Mouse (Mus musculus) neural tube, embryonic 15.5 days (tissue): Measurements from ENCODE around the gene Zfp697. TPM values are rescaled to one million over a fixed set of nuclear protein-coding genes. Genes with fewer than 3 reads are reported as not detected.
"Not testable (repeated sequence)": the region's sequence is repeated elsewhere in the genome, so short reads cannot be mapped to it uniquely, and the experiment has no call there.

ENCODE experiments used
- ATAC-seq: fragments of 200-750 bp; cut with Nextera tagmentation; 2 replicates; pipeline ENCODE4 v1.8.0; 2017; ENCODE audit warnings: mild to moderate bottlenecking, moderate TSS enrichment, moderate library complexity; ENCODE audit not compliant: low FRiP score
- H3K27ac ChIP-seq: fragments of 300-500 bp; sonication (generic); replicated peaks from 2 replicates; pipeline ENCODE4 v1.5.1; 2015; ENCODE audit warnings: mild to moderate bottlenecking, inconsistent platforms
- H3K27me3 ChIP-seq: fragments of 300-500 bp; sonication (generic); replicated peaks from 2 replicates; pipeline ENCODE4 v1.6.1; 2015; ENCODE audit warnings: inconsistent platforms
- H3K36me3 ChIP-seq: fragments of 300-500 bp; sonication (generic); 2 replicates; pipeline ENCODE4 v1.6.1; 2015; ENCODE audit warnings: inconsistent platforms
- H3K4me1 ChIP-seq: fragments of 300-500 bp; sonication (generic); 2 replicates; pipeline ENCODE4 v1.6.1; 2015; ENCODE audit warnings: inconsistent platforms
- H3K4me2 ChIP-seq: fragments of 300-500 bp; sonication (generic); 2 replicates; pipeline ENCODE4 v1.6.1; 2015; ENCODE audit warnings: inconsistent platforms, mild to moderate bottlenecking, moderate library complexity
- H3K4me3 ChIP-seq: fragments of 300-500 bp; sonication (generic); replicated peaks from 2 replicates; pipeline ENCODE4 v1.5.1; 2015; ENCODE audit warnings: mild to moderate bottlenecking, inconsistent platforms
- H3K9ac ChIP-seq: fragments of 300-500 bp; sonication (generic); replicated peaks from 2 replicates; pipeline ENCODE4 v1.6.1; 2015; ENCODE audit warnings: mild to moderate bottlenecking, inconsistent platforms
- H3K9me3 ChIP-seq: fragments of 300-500 bp; sonication (generic); replicated peaks from 2 replicates; pipeline ENCODE4 v1.6.1; 2016; ENCODE audit warnings: inconsistent platforms
- WGBS: fragments of 180-500 bp; shearing (Covaris S2); methylation state at CpG from one replicate; pipeline ENCODE4 v1.1.7; 2015; ENCODE audit warnings: mixed read lengths; 5-methylcytosine and 5-hydroxymethylcytosine counted together
- polyA plus RNA-seq: library from polyadenylated mRNA; unstranded; fragments of >200 nt; fragmentation: Nextera tagmentation; extraction: Ambion mirVana; gene quantifications from 2 replicates; pipeline ENCODE4 v1.2.1, GENCODE M21; 2015

Gene Zfp697
- polyA plus RNA-seq, 1 experiment from 2014 or later: 17.0 TPM

DNA sequence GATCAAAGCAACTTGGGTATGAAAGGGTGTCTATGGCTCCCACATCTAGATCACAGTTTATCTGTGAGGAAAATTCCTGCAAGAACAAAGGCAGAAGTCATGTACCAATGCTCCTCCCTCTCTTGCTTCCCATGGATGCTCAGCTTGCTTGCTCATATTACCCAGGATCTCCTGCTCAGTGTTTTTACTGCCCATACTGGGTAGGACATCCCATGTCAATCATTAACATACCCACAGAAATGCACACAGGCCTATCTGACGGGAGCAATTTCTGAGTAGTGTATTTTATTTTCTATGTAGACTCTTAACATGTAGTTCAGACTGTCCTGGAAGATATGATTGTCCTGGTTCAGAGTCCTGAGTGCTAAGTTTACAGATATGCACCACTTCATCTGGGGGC is 88.8 kb downstream of the Zfp697 start:
- H3K9ac ChIP-seq, H3K27me3 ChIP-seq, H3K4me3 ChIP-seq, H3K27ac ChIP-seq, H3K4me1 ChIP-seq, H3K9me3 ChIP-seq, H3K36me3 ChIP-seq, H3K4me2 ChIP-seq, ATAC-seq: not testable (repeated sequence)
- WGBS: no CpG with 5 or more reads among the region's 1 CpGs

- H3K27ac ChIP-seq, H3K36me3 ChIP-seq, H3K4me1 ChIP-seq, H3K9me3 ChIP-seq, ATAC-seq, H3K9ac ChIP-seq, H3K4me3 ChIP-seq, H3K4me2 ChIP-seq, H3K27me3 ChIP-seq: not testable (repeated sequence)
Measured at GRCm38 (mm10) chr3:98471499-98471898, 89.2 kb downstream of the Zfp697 start.

DNA sequence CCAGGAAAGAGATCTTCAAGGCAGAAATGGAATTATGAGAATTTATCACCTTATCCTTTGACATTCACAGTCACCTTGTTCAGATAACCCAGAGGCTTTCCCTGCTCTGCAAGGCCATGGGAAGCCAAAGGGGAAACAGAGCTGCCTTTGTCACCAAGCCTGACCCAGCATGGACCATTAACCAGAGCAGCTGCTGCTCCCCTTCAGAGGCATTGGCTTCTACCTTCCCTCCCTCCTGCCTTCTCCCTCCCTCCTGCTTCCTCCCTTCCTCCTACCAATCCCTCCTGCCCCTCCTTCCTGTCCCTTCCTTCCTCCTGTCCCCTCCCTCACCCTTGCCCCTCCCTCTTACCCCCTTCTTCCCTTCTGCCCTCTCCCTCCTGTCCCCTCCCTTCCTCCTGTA is 111.9 kb downstream of the Zfp697 start:
- not testable (repeated sequence) for H3K4me1 ChIP-seq, H3K4me3 ChIP-seq, H3K36me3 ChIP-seq

DNA sequence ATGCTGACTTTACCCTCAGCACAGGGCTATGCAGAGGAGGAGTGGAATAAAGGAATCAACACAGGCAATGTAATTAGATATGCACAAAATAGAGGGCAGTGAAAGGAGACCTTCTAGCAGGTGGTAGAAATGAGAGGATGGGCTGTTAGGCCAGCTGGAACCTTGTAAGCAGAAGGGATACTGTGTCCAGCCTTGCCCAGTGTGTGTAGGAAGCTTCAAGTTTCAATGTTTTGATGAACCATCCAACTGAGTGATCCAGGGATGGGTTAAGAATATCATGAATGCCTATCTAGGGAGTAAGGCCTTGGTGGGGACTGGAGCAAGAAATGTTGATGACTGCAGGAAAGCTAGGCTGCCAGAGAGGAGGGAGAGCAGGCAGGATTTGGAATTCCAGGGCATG is 112.8 kb downstream of the Zfp697 start:
- H3K4me3 ChIP-seq, H3K4me1 ChIP-seq, H3K9me3 ChIP-seq, H3K36me3 ChIP-seq, ATAC-seq, H3K27me3 ChIP-seq, H3K9ac ChIP-seq, H3K4me2 ChIP-seq, H3K27ac ChIP-seq: not testable (repeated sequence)

More for the DNA sequence above, 111.9 kb downstream of the Zfp697 start:
- not testable (repeated sequence) for H3K4me2 ChIP-seq, H3K27me3 ChIP-seq, H3K9me3 ChIP-seq, H3K9ac ChIP-seq, ATAC-seq, H3K27ac ChIP-seq

DNA sequence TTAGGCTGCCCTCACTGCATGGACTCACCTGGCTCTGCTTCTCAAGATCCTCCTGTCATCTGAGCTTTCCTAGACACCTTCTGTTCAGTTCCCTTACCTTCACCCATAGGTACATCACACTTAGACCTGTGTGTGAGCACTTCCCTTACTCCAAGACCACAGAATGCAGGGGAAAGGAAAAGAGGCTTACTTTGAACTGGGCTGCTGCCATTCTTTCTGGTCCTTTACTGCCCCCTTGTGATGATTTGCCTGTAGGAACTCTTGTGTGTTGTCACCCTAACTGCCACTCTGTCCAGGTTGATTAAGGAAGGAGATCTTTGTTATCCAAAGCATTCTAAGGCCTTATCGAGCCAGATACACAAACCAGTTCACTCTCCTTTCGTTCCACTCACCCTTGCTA is 114.5 kb downstream of the Zfp697 start:
- not testable (repeated sequence) for H3K9ac ChIP-seq, H3K4me2 ChIP-seq, H3K36me3 ChIP-seq, H3K4me1 ChIP-seq, H3K27ac ChIP-seq, H3K4me3 ChIP-seq, H3K9me3 ChIP-seq, H3K27me3 ChIP-seq
- peak; percentile 47; the same call in 1 of the 2 replicates for ATAC-seq
- WGBS: no CpG with 5 or more reads among the region's 2 CpGs

- H3K27me3 ChIP-seq, H3K9ac ChIP-seq, H3K27ac ChIP-seq, ATAC-seq, H3K4me3 ChIP-seq, H3K9me3 ChIP-seq, H3K36me3 ChIP-seq, H3K4me2 ChIP-seq, H3K4me1 ChIP-seq: not testable (repeated sequence)
Measured at GRCm38 (mm10) chr3:98497401-98497800, 115.1 kb downstream of the Zfp697 start.

DNA sequence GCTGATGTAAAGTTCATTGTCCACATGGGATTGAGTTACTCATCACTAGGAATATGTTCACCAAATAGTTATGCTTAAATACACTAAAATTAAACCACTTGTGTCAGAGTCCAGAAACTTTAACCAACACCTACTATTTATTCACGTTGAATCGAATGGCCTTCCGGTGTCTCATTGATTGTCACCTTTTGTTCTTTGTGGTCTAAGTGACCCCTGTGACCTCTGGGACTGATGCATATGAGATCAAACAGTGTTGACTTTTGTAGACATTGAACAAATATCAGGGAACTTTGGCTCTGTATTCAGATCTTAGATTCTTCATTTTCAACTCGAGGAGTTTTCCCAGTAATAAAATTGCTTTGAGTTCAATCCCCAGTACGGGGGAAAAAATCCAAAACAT is 125.0 kb downstream of the Zfp697 start:
- H3K36me3 ChIP-seq, H3K4me2 ChIP-seq, H3K27ac ChIP-seq, ATAC-seq, H3K4me1 ChIP-seq, H3K4me3 ChIP-seq, H3K9me3 ChIP-seq, H3K27me3 ChIP-seq, H3K9ac ChIP-seq: not testable (repeated sequence)
- no CpG with 5 or more reads among the region's 5 CpGs for WGBS

- not testable (repeated sequence) for H3K9me3 ChIP-seq, H3K27ac ChIP-seq, H3K36me3 ChIP-seq, H3K4me2 ChIP-seq, H3K9ac ChIP-seq, H3K4me3 ChIP-seq, H3K4me1 ChIP-seq, ATAC-seq, H3K27me3 ChIP-seq
- no CpG with 5 or more reads among the region's 1 CpGs for WGBS
Measured at GRCm38 (mm10) chr3:98510414-98510813, 128.2 kb downstream of the Zfp697 start, which contains the start of gene Hsd3b4. Gene Hsd3b4 (minus strand): TSS chr3:98510514.

DNA sequence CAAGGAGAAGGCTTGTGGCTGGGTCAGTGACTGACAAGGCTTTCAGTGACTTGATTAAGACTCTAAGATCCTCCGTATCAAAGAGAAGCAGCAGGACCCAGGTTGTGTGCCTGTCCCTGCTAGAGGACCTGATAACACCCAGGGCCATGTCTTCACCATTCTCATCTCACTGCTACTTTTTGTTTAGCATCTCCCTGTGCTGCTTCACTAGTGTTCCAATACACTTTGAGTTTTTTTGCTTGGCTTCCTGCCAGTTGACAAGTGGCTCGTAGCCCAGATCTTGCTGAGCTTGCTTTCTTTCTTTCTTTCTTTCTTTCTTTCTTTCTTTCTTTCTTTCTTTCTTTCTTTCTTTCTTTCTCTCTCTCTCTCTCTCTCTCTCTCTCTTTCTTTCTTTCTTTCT is 140.5 kb downstream of the Zfp697 start:
- H3K36me3 ChIP-seq, H3K27ac ChIP-seq, H3K4me1 ChIP-seq, H3K4me3 ChIP-seq, ATAC-seq, H3K4me2 ChIP-seq, H3K9ac ChIP-seq, H3K9me3 ChIP-seq, H3K27me3 ChIP-seq: not testable (repeated sequence)
- 53% methylated on average over 1 of the region's 2 CpGs for WGBS

DNA sequence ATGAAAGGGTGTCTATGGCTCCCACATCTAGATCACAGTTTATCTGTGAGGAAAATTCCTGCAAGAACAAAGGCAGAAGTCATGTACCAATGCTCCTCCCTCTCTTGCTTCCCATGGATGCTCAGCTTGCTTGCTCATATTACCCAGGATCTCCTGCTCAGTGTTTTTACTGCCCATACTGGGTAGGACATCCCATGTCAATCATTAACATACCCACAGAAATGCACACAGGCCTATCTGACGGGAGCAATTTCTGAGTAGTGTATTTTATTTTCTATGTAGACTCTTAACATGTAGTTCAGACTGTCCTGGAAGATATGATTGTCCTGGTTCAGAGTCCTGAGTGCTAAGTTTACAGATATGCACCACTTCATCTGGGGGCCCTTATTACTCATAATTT is 142.3 kb downstream of the Zfp697 start:
- not testable (repeated sequence) for ATAC-seq, H3K9me3 ChIP-seq
- no CpG with 5 or more reads among the region's 1 CpGs for WGBS

DNA sequence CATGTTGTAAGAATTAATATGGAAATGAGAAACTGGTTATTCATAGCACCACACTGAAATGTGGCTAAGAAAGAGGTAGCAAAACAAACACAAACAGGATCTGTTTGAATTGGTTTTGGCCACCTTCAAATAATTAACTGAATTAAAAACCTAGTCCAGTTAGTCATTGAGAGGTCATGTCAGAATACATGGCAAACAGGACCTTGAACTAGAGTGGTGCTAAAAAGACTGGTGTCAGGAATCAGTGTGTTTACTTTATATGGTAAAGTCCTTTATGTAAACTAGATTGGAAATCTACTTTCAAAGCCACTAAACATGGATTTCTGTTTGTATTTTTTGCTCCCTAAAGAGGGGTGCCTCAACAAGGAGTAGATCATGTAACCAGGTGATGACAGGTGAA is 142.7 kb downstream of the Zfp697 start:
- H3K36me3 ChIP-seq, H3K9me3 ChIP-seq, ATAC-seq: not testable (repeated sequence)

More for the DNA sequence above, 142.3 kb downstream of the Zfp697 start:
- H3K4me2 ChIP-seq, H3K27me3 ChIP-seq, H3K4me3 ChIP-seq, H3K27ac ChIP-seq, H3K36me3 ChIP-seq, H3K9ac ChIP-seq, H3K4me1 ChIP-seq: not testable (repeated sequence)

DNA sequence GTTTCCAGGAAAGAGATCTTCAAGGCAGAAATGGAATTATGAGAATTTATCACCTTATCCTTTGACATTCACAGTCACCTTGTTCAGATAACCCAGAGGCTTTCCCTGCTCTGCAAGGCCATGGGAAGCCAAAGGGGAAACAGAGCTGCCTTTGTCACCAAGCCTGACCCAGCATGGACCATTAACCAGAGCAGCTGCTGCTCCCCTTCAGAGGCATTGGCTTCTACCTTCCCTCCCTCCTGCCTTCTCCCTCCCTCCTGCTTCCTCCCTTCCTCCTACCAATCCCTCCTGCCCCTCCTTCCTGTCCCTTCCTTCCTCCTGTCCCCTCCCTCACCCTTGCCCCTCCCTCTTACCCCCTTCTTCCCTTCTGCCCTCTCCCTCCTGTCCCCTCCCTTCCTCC is 165.4 kb downstream of the Zfp697 start:
- not testable (repeated sequence) for ATAC-seq, H3K4me1 ChIP-seq, H3K9ac ChIP-seq, H3K4me2 ChIP-seq, H3K27ac ChIP-seq, H3K4me3 ChIP-seq, H3K27me3 ChIP-seq, H3K9me3 ChIP-seq, H3K36me3 ChIP-seq

More for the DNA sequence above, 142.7 kb downstream of the Zfp697 start:
- H3K4me3 ChIP-seq, H3K4me2 ChIP-seq, H3K27me3 ChIP-seq, H3K4me1 ChIP-seq, H3K27ac ChIP-seq, H3K9ac ChIP-seq: not testable (repeated sequence)

- no CpG with 5 or more reads among the region's 1 CpGs for WGBS
- not testable (repeated sequence) for H3K27me3 ChIP-seq, H3K4me2 ChIP-seq, H3K4me3 ChIP-seq, H3K9me3 ChIP-seq, H3K4me1 ChIP-seq, ATAC-seq, H3K9ac ChIP-seq, H3K27ac ChIP-seq, H3K36me3 ChIP-seq
Measured at GRCm38 (mm10) chr3:98548495-98548894, 166.2 kb downstream of the Zfp697 start.
